Mouse (Mus musculus) hindbrain, embryonic 16.5 days (tissue): Measurements from ENCODE around the gene Kcng1. TPM values are rescaled to one million over a fixed set of nuclear protein-coding genes. Genes with fewer than 3 reads are reported as not detected.

Source experiments
- ATAC-seq: fragments of 200-750 bp; cut with Nextera tagmentation; 2 replicates; pipeline ENCODE4 v1.8.0; 2017; ENCODE audit warnings: moderate TSS enrichment, moderate library complexity
- H3K27ac ChIP-seq: fragments of 300-500 bp; sonication (generic); 2 replicates; pipeline ENCODE4 v1.5.1; 2014; ENCODE audit warnings: low read depth, mild to moderate bottlenecking, control low read depth, low read length, moderate library complexity
- H3K27me3 ChIP-seq: fragments of 300-500 bp; sonication (generic); replicated peaks from 2 replicates; pipeline ENCODE4 v1.6.1; 2014; ENCODE audit warnings: low read length; ENCODE audit not compliant: control insufficient read depth, insufficient read depth
- H3K36me3 ChIP-seq: fragments of 300-500 bp; sonication (generic); 2 replicates; pipeline ENCODE4 v1.6.1; 2014; ENCODE audit warnings: mild to moderate bottlenecking, low read length, moderate library complexity, mixed read lengths; ENCODE audit not compliant: control insufficient read depth, insufficient read depth
- H3K4me1 ChIP-seq: fragments of 300-500 bp; sonication (generic); 2 replicates; pipeline ENCODE4 v1.6.1; 2014; ENCODE audit warnings: low read depth, low read length; ENCODE audit not compliant: control insufficient read depth, insufficient read depth
- H3K4me2 ChIP-seq: fragments of 300-500 bp; sonication (generic); 2 replicates; pipeline ENCODE4 v1.6.1; 2014; ENCODE audit warnings: mild to moderate bottlenecking, low read length, control low read depth, moderate library complexity
- H3K4me3 ChIP-seq: fragments of 300-500 bp; sonication (generic); 2 replicates; pipeline ENCODE4 v1.5.1; 2014; ENCODE audit warnings: mild to moderate bottlenecking, low read length, control low read depth, moderate library complexity
- H3K9ac ChIP-seq: fragments of 300-500 bp; sonication (generic); 2 replicates; pipeline ENCODE4 v1.6.1; 2014; ENCODE audit warnings: low read depth, mild to moderate bottlenecking, control low read depth, low read length, moderate library complexity
- H3K9me3 ChIP-seq: fragments of 300-500 bp; sonication (generic); 2 replicates; pipeline ENCODE4 v1.6.1; 2014; ENCODE audit warnings: mild to moderate bottlenecking, low read length, moderate library complexity; ENCODE audit not compliant: control insufficient read depth
- WGBS: fragments of 180-500 bp; shearing (Covaris S2); extraction: QIAGEN DNeasy Blood & Tissue Kit; methylation state at CpG from one replicate; pipeline ENCODE4 v1.1.7; 2014; 5-methylcytosine and 5-hydroxymethylcytosine counted together
- polyA plus RNA-seq: library from polyadenylated mRNA; unstranded; fragments of >200 nt; fragmentation: Nextera tagmentation; extraction: Ambion mirVana; gene quantifications from 2 replicates; pipeline ENCODE4 v1.2.1, GENCODE M21; 2015

The Kcng1 gene
- 1.9 and 2.0 TPM in 2 replicates for polyA plus RNA-seq

DNA sequence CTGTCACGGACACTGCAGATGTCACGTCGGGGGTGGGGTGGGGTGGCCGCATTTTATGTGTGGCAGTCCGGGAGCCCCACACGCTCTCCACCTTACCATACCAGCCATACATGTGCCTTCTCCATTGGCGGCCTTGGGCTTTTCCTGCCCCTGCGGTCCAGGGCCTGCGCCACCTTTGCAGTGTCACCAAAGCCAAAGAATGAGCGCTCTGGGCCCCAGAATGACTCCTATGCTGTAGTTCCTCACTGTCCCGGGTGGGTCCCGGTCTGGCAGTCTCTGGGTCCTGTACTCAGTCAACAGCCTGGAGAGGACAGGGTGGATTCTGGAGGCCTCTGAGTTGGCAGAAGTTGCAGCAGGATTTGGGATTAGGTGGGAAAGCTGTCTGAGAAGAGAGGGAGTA lies at the start of gene Kcng1:
Kcng1 (minus strand) TSS at position 155 of the 400 bp plus-strand sequence.
- Histone ChIP-seq H3K4me2 (peak within 1 kb of the TSS; percentile 89), H3K27me3 (peaks cover 34% of the 10 kb centered on the region), H3K27ac (no peak within 1 kb of the TSS), H3K9me3 (no peaks in the 10 kb centered on the region), H3K4me1 (peaks cover 15% of the 10 kb centered on the region), H3K9ac (peak within 1 kb of the TSS; percentile 51), H3K4me3 (peak within 1 kb of the TSS; percentile 55), H3K36me3 (no peaks in the 10 kb centered on the region)
- WGBS, result 14% methylated on average over 12 of the region's 12 CpGs
- ATAC-seq, result 0 out of 2 replicates have a peak, but pooled peaks have one; percentile 19

DNA sequence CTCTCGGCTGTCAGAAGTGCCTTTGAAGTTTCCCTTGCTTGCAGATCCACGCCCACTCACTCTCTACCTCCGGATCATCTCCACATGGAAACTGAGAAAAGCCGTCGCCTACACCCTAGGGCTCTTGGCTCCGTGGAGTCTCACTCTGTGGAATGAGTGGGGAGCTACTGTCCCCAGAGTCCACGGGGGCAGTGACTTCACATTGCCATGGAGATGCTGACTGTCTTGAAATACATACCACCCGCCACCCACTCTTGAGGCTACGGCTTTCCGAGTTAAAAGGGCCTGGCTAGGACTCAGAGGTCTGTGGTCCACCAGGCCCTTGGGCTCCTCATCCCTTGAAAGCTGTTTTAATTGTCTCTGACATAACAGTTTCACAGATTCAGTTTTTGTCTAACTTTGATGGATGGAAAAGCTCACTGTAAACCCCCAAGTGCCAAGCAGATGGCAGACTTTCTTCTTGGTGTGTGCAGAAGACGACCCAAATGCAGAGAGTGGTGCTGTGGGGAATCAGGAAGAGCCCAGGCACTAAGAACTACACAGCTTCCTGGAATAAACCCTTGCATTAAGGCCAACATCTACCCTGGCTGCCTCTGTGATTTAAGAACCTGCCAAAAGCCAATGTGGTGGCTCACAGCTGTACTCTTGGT lies 49.0 kb upstream of the Kcng1 start:
- Histone ChIP-seq H3K4me1 (no peaks in the 10 kb centered on the region; the same call in 1 of the 2 replicates), H3K36me3 (no peaks in the 10 kb centered on the region), H3K27ac (no peak overlapping the region), H3K4me2 (no peak overlapping the region), H3K27me3 (no peaks in the 10 kb centered on the region), H3K9ac (no peak overlapping the region), H3K9me3 (no peaks in the 10 kb centered on the region), H3K4me3 (no peak overlapping the region)
- ATAC-seq, result no peak
- 54% methylated on average over 11 of the region's 11 CpGs for WGBS

DNA sequence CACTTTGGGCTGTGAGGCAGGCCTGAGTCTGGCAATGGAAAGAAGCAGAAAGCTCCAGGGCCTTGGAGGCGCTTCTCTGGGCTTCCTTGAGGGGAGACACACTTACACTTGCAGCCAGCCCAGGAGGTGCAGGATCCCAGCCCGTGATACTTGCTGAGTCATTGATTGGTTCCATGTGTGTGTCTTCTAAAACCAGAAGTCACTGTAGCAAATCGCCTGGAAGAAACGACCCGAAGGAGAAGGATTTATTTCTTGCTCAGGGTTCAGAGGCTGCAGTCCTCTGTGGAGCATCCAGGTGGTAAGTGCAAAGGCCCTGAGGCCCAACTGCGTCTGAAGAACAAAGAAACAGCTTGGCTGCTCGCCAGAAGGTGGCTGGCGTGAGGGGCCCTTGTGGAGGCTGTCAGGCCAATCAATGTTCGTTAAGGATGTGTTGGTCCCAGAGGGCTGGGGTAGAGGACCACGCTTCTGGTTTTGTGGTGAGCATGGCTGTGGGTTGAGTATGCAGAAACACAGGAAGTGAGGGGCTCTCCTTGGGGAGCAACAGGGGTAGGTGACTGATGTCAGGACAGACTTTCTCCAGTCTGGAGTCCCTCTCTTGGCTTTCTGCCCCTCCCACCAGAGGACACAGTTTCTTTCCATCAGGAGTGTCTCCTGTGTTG lies 40.3 kb upstream of the Kcng1 start:
- ATAC-seq, result no peak
- Histone ChIP-seq H3K27ac (no peak overlapping the region), H3K4me3 (no peak overlapping the region), H3K4me1 (no peaks in the 10 kb centered on the region), H3K36me3 (no peaks in the 10 kb centered on the region), H3K9me3 (no peaks in the 10 kb centered on the region), H3K4me2 (no peak overlapping the region), H3K9ac (no peak overlapping the region), H3K27me3 (no peaks in the 10 kb centered on the region)
- WGBS, result 58% methylated on average over 10 of the region's 10 CpGs

DNA sequence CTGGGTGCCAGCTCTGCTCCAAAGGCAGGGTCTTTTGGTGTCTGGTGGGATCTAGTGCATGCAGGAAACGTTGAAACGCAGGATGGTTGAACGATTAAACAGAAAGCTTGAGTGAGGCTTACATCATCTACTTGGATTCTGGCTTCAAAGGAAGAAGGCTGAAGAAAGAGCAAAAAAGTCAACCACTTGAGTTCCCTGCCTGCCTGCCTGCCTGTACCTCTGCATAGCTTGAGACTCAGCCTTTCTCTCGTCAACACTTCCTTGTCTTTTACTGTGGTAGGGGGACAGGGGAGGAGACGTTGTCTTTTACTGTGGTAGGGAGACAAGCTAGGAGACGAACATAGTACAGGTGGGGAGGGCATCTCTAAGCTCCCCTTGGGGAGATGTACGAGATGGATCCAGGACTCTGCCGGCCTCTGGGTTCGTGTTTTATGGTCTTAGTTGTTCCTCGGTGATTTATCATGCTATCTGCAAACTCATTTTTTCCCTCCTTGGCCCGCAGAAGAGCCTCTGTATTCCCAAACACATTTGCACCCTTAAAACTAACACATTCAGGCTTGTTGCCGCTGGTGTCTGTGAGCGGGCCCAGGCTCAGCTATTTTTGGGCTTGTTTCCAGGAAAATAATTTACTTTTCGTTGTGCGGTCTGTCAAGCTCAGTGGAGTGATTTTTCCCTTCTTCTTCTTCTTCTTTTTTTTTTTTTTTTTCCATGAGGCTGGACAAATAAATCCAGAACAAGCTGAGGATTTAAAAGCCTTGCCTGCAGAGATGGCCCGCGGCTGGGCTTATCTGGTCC lies 39.0 kb upstream of the Kcng1 start:
- no peak for ATAC-seq
- H3K9ac ChIP-seq, result no peak overlapping the region
- no peaks in the 10 kb centered on the region for H3K9me3 ChIP-seq
- H3K4me3 ChIP-seq, result no peak overlapping the region
- H3K27me3 ChIP-seq, result no peaks in the 10 kb centered on the region
- no peak overlapping the region for H3K27ac ChIP-seq
- H3K36me3 ChIP-seq, result no peaks in the 10 kb centered on the region
- H3K4me2 ChIP-seq, result no peak overlapping the region
- WGBS, result 61% methylated on average over 17 of the region's 17 CpGs
- H3K4me1 ChIP-seq, result no peaks in the 10 kb centered on the region

DNA sequence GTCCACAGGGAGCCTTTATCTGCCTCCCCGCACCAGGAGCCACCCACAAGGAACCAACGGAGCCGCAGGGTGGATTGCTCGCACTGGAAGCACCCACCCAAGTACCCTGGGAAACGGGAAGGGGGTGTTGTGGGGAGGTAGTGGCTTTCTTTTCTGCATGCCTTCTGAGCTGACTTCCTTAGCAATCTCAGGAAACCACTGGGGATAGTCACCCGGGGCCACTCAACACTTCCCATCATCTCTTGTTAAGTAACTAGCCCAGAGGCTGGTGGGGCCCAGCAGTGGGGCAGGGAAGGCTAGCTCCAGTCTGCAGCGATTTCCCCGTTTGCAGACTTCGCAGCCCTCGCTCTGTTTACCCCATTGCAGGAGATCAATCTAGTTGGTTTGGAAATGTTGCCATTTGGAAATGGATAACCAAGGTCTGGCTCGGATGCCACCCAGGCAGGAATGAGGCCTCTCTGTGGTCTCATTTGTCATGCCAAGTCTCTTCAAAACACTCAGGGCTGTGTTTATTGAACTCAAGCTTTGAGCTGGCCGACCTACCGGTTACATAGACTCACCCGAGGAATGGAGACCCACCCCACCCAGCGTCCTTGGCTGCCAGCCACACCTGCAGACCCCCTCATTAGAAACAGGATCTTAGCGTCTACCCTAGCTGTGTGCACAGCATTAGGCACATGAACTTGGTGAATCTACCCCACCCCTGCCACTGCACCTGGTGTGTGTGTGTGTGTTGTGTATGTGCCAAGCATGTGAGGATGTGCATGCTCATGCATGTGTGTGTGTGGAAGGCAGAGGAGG lies 33.3 kb upstream of the Kcng1 start:
- no peak for ATAC-seq
- 45% methylated on average over 16 of the region's 16 CpGs for WGBS

DNA sequence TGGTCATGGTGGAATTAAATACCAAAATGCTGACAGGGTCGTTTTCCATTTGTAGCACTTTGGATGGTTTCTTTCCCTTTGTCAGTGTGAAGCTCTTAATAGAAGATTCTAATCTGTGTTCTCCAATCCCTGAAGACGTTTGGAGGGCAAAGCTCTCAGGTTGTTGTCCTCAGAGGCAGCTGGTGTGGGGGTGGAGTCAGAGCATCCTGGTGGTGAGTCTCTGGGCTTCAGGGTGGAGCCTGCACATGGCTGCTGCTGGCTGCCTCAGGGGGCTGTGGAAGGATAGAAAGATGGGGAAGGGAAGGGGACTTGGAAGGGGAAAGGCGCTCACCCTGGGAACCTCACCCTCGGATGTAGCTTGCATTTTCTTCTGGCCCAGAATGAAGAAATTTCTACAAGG lies 31.0 kb upstream of the Kcng1 start:
- Histone ChIP-seq H3K27ac (no peak overlapping the region), H3K4me1 (peaks cover 4% of the 10 kb centered on the region; the same call in 1 of the 2 replicates), H3K27me3 (no peaks in the 10 kb centered on the region), H3K4me2 (no peak overlapping the region), H3K9me3 (no peaks in the 10 kb centered on the region), H3K36me3 (no peaks in the 10 kb centered on the region), H3K4me3 (no peak overlapping the region), H3K9ac (no peak overlapping the region)
- 47% methylated on average over 4 of the region's 4 CpGs for WGBS
- ATAC-seq, result no peak

More for the DNA sequence above, 33.3 kb upstream of the Kcng1 start:
- no peak overlapping the region for H3K27ac ChIP-seq
- H3K4me3 ChIP-seq, result no peak overlapping the region
- no peak overlapping the region for H3K4me2 ChIP-seq
- no peak overlapping the region for H3K9ac ChIP-seq
- no peaks in the 10 kb centered on the region for H3K27me3 ChIP-seq
- peaks cover 4% of the 10 kb centered on the region; the same call in 1 of the 2 replicates for H3K4me1 ChIP-seq
- no peaks in the 10 kb centered on the region for H3K9me3 ChIP-seq
- H3K36me3 ChIP-seq, result no peaks in the 10 kb centered on the region

DNA sequence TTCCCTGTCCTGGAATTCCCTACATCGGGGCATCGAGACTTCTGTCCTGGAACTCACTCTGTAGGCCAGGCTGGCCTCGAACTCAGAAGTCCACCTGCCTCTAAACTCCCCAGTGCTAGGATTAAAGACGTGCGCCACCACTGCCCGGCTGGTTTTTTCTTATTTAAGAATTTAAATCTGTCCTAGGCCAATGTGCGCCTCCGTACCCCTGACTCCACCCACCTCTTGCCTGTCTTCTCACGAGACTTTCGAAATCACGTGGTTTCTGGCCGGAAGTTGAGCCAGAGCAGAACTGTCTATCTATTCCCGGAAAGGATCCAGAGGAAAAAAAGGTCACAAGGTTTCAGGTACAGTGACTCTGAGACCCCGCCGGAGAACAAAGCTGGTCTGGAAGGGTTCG lies 29.5 kb upstream of the Kcng1 start:
- H3K36me3 ChIP-seq, result no peaks in the 10 kb centered on the region
- H3K27ac ChIP-seq, result no peak overlapping the region
- no peak overlapping the region for H3K4me2 ChIP-seq
- no peak overlapping the region for H3K4me3 ChIP-seq
- no peak overlapping the region for H3K9ac ChIP-seq
- H3K9me3 ChIP-seq, result no peaks in the 10 kb centered on the region
- WGBS, result 95% methylated on average over 16 of the region's 16 CpGs
- peaks cover 4% of the 10 kb centered on the region; the same call in 1 of the 2 replicates for H3K4me1 ChIP-seq
- no peak for ATAC-seq
- no peaks in the 10 kb centered on the region for H3K27me3 ChIP-seq

DNA sequence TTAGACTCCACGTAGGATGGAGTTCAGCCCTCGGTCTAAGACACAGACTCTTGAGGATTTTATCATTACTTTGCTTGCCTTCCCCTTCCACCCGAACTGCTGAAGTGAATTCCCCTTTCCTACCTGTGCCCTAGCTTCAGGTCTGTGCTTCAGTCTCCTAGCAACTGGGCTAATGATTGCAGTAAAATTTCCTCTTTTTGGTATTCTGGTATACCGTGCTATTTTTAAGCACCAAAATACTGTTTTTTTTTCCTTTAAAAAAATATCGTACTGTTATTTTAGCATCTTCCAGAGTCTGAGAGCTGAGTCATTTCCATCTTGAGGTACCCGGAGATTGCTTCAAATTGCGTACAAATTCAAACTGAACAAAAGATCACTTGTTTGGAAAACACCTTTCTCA lies 27.4 kb upstream of the Kcng1 start:
- H3K9me3 ChIP-seq, result no peaks in the 10 kb centered on the region
- H3K27ac ChIP-seq, result no peak overlapping the region
- no peaks in the 10 kb centered on the region for H3K36me3 ChIP-seq
- no peak for ATAC-seq
- H3K4me2 ChIP-seq, result no peak overlapping the region
- H3K4me3 ChIP-seq, result no peak overlapping the region
- H3K27me3 ChIP-seq, result no peaks in the 10 kb centered on the region
- 74% methylated on average over 7 of the region's 7 CpGs for WGBS
- no peak overlapping the region for H3K9ac ChIP-seq
- no peaks in the 10 kb centered on the region for H3K4me1 ChIP-seq
